Mouse (Mus musculus) MEL (cell line): ENCODE data around the gene Fbxo24.

Experiments
- CTCF ChIP-seq, 3 experiments: IDR thresholded peaks in 2 of 3; conservative IDR thresholded peaks in 1 of 3; 2 replicates each; pipeline ENCODE4 v1.5.1; 2011 to 2012; ENCODE audit warnings: low read length in 3 of 3, low read depth in 2 of 3, mild to moderate bottlenecking in 2 of 3, improper control_type of control experiment in 1 of 3, inconsistent platforms in 1 of 3, mixed read lengths in 1 of 3, moderate library complexity in 1 of 3; ENCODE audit not compliant: control insufficient read depth in 1 of 3, insufficient read depth in 1 of 3, poor library complexity in 1 of 3, severe bottlenecking in 1 of 3
- MAX ChIP-seq: IDR thresholded peaks from 2 replicates; pipeline ENCODE4 v1.6.1; 2011; ENCODE audit warnings: low read length, improper control_type of control experiment
- POLR2A ChIP-seq, 2 experiments: IDR thresholded peaks; 2 replicates each; pipeline ENCODE4 v1.6.1; 2011 to 2012; ENCODE audit warnings: low read length in 2 of 2, mild to moderate bottlenecking in 2 of 2, control low read depth in 1 of 2, improper control_type of control experiment in 1 of 2, low read depth in 1 of 2, moderate library complexity in 1 of 2; ENCODE audit not compliant: control insufficient read depth in 1 of 2, insufficient read depth in 1 of 2, poor library complexity in 1 of 2
- SMC3 ChIP-seq: IDR thresholded peaks from 2 replicates; pipeline ENCODE4 v1.6.1; 2011; ENCODE audit warnings: low read depth, low read length, improper control_type of control experiment

DNA sequence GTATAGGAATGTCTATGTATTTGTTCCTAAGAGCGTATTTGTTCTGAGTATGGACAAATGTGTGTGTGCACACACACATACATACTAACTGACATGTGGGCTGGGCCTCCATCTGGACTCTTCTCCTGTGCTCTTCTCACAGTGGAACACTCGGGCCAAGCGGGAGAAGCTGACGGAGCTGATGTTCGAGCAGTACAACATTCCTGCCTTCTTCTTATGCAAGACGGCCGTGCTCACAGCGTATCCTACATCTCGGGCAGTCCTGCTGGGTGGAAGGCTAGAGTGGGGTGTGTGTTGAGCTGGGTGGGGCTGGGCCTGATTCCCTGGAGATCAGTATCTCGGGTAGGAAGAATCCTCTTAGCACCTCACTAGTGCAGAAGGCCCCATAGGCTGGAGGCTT lies 65.8 kb downstream of the Fbxo24 start:
- TF ChIP-seq SMC3 (no peak), POLR2A (IDR thresholded peaks at IDR 0.05; ENCODE audit: control insufficient read depth in 1 of 2, insufficient read depth in 1 of 2, low read depth in 1 of 2, low read length in 2 of 2, poor library complexity in 1 of 2) (no peak), MAX (no peak), CTCF (IDR thresholded peaks at IDR 0.05 in 2 of 3, conservative IDR thresholded peaks at IDR 0.05 in 1 of 3; ENCODE audit: control insufficient read depth in 1 of 3, insufficient read depth in 1 of 3, low read depth in 2 of 3, low read length in 3 of 3, poor library complexity in 1 of 3, severe bottlenecking in 1 of 3) (no peak)
